Comparison of ENCODE assay signal across 11 mouse cellular contexts in the genomic region with DNA sequence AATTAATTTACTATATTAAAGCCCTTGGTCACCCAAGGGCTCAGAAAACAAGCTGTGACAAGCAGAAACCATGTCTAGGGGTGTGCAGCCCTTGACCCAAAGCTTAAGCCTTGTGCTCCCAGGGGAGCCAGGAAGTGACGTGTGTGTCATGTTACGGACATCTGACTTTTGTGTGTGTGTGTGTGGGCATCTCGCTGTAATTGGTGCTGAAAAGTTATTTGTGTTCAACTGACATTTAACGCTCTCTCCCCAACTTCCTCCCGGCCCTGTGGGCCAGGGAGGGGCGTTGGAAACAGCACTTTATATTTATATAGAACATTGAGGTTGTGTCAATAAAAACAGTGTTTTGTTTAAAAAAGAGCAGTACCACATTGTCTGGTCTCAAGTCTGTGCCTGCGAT. TPM values are rescaled to one million over a fixed set of nuclear protein-coding genes. Genes with fewer than 3 reads are reported as not detected.
DNase-seq lines count a peak whose midpoint lies in the region; ATAC-seq lines count a peak whose summit lies in the region.
"Had no signal": no experiment of that assay in that cellular context is flagged by ENCODE, and none has a peak within 500 bp of the region (broad histone marks: within the 10 kb centered on the region; RNA-seq: fewer than 3 reads in every experiment).

No protein-coding gene starts in this region.

- H3K27ac ChIP-seq in kidney, embryonic 16.5 days (ENCODE audit: low read length): no peak overlapping the region
- H3K27ac ChIP-seq in neural tube, embryonic 15.5 days (replicated peaks): no peak overlapping the region

- intact Hi-C loops in gastrocnemius, postnatal 14 days (cut with DNase I; ENCODE audit: low total_unique reads): loop anchor here (10.0 kb wide), 1 partner anchor 93 kb away; a partner anchor contains a TSS

- H3K4me3 ChIP-seq in kidney, embryonic 16.5 days (ENCODE audit: low read length): no peak overlapping the region
- H3K4me3 ChIP-seq in neural tube, embryonic 15.5 days (replicated peaks): no peak overlapping the region

- H3K4me1 ChIP-seq in kidney, embryonic 16.5 days (ENCODE audit: insufficient read depth, low read length): peaks cover 27% of the 10 kb centered on the region
- H3K4me1 ChIP-seq in neural tube, embryonic 15.5 days: peaks cover 16% of the 10 kb centered on the region

- H3K36me3 ChIP-seq in kidney, embryonic 16.5 days (ENCODE audit: insufficient read depth, low read length): no peaks in the 10 kb centered on the region
- no peaks in the 10 kb centered on the region for H3K36me3 ChIP-seq in neural tube, embryonic 15.5 days

- no peak for ATAC-seq in kidney, embryonic 16.5 days (ENCODE audit: low FRiP score, low TSS enrichment)
- ATAC-seq in neural tube, embryonic 15.5 days (ENCODE audit: low FRiP score): no peak

- WGBS in kidney, embryonic 16.5 days: 42% methylated on average over 7 of the region's 7 CpGs
- WGBS in neural tube, embryonic 15.5 days: 67% methylated on average over 7 of the region's 7 CpGs

- no peak for DNase-seq in kidney, postnatal 14 days
- DNase-seq in CD8-positive naive resting alpha-beta T cell, adult 2 months (ENCODE audit: low read depth in 2 of 2, low spot score in 2 of 2): peak; percentile 39 to 52
- DNase-seq in induced T-regulatory cell, adult 2 months (ENCODE audit: low read depth): peak; percentile 73
- DNase-seq in gastrocnemius, postnatal 14 days: no peak
- DNase-seq in right cerebral cortex, postnatal 10 days (ENCODE audit: low spot score in 2 of 2): no peak
- no peak for DNase-seq in adrenal gland, adult (ENCODE audit: inconsistent age in 2 of 2, low spot score in 1 of 2)
- DNase-seq: midbrain, embryonic 14.5 days had no signal

- H3K9me3 ChIP-seq in kidney, embryonic 16.5 days (ENCODE audit: low read length): no peaks in the 10 kb centered on the region
- H3K9me3 ChIP-seq in neural tube, embryonic 15.5 days (replicated peaks): no peaks in the 10 kb centered on the region

- no peak overlapping the region for H3K9ac ChIP-seq in kidney, embryonic 16.5 days (replicated peaks; ENCODE audit: low read length)
- no peak overlapping the region for H3K9ac ChIP-seq in neural tube, embryonic 15.5 days (replicated peaks)

- no peaks in the 10 kb centered on the region for H3K27me3 ChIP-seq in kidney, embryonic 16.5 days (ENCODE audit: insufficient read depth, low read length)
- H3K27me3 ChIP-seq in neural tube, embryonic 15.5 days (replicated peaks): peaks cover 39% of the 10 kb centered on the region

- H3K4me2 ChIP-seq in kidney, embryonic 16.5 days (replicated peaks; ENCODE audit: low read depth, low read length): peak overlapping the region; percentile 88; the same call in 1 of the 2 replicates
- 0 out of 2 replicates have a peak overlapping the region, but pooled peaks have one; percentile 94 for H3K4me2 ChIP-seq in neural tube, embryonic 15.5 days

RNA-seq across cellular contexts. Expression of a gene that starts 0.4 kb away (rescaled TPM):
- not detected in 2 replicates for polyA plus RNA-seq in kidney, embryonic 16.5 days (2015; fragmentation: Nextera tagmentation; extraction: Ambion mirVana)
- not detected in 2 replicates for polyA plus RNA-seq in neural tube, embryonic 15.5 days (2015; fragmentation: Nextera tagmentation; extraction: Ambion mirVana)
- not detected for total RNA-seq in gastrocnemius, postnatal 14 days (2021)
- total RNA-seq: gastrocnemius, adult 8-10 months had no signal
- polyA plus RNA-seq: large intestine, adult 2 months; midbrain, embryonic 14.5 days had no signal

RNA-seq across cellular contexts. Expression of a gene that starts 2.1 kb away (rescaled TPM):
- polyA plus RNA-seq in kidney, embryonic 16.5 days (2015; fragmentation: Nextera tagmentation; extraction: Ambion mirVana): 7.8 and 8.3 TPM in 2 replicates
- polyA plus RNA-seq in neural tube, embryonic 15.5 days (2015; fragmentation: Nextera tagmentation; extraction: Ambion mirVana): 18.2 and 23.1 TPM in 2 replicates
- 1 to 10 TPM; 1.6 TPM for total RNA-seq in gastrocnemius, postnatal 14 days (2021)

RNA-seq across cellular contexts. Expression of a gene that starts 25.0 kb away (rescaled TPM):
- 7.2 and 7.8 TPM in 2 replicates for polyA plus RNA-seq in kidney, embryonic 16.5 days (2015; fragmentation: Nextera tagmentation; extraction: Ambion mirVana)
- 0.60 and 0.72 TPM in 2 replicates for polyA plus RNA-seq in neural tube, embryonic 15.5 days (2015; fragmentation: Nextera tagmentation; extraction: Ambion mirVana)
- 1 to 10 TPM; 1.2 to 2.4 TPM for total RNA-seq in gastrocnemius, postnatal 14 days (2021)

Comparison
In these comparisons a context has a peak if more than half of its experiments do, and no peak if none do; other contexts are left out.
1. DNase-seq: peak in CD8-positive naive resting alpha-beta T cell, adult 2 months (2 of 2) and induced T-regulatory cell, adult 2 months (single experiment); none in kidney, postnatal 14 days (single experiment), gastrocnemius, postnatal 14 days (single experiment), right cerebral cortex, postnatal 10 days (0 of 2) and adrenal gland, adult (0 of 2).